Mouse (Mus musculus) ES-E14 (cell line): ENCODE data around the gene Npas3.

Experiments
- HCFC1 ChIP-seq: IDR thresholded peaks from 2 replicates; pipeline ENCODE4 v1.6.1; 2012; ENCODE audit warnings: low read length, inconsistent platforms, borderline replicate concordance; ENCODE audit not compliant: insufficient read depth
- MAFK ChIP-seq: IDR thresholded peaks from 2 replicates; pipeline ENCODE4 v1.6.1; 2014; ENCODE audit warnings: mild to moderate bottlenecking, low read depth, low read length, inconsistent platforms; ENCODE audit not compliant: insufficient read depth
- ZC3H11A ChIP-seq: IDR thresholded peaks from 2 replicates; pipeline ENCODE4 v1.6.1; 2012; ENCODE audit warnings: low read depth, mild to moderate bottlenecking, inconsistent platforms, low read length, borderline replicate concordance

DNA sequence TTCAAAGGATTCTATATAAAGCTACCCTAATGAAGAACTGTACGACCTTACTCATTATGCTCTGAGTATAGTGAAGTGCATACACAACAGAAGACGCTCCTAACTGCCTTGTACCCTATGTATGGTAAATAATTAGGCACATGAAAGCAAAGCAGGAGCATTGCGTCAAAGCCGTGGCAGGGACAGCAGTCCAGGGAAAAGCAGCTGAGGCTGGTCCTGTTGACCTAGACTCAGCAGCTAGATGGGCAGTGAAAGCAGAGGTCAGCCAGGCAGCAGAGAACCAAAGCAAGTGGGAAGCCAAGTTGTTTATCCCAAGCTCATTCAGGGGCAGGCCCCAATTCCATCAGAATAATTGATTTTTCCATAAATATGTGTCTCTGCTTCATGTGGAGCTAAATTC, 574.4 kb downstream of the Npas3 start:
- TF ChIP-seq ZC3H11A, result no peak
- no peak for TF ChIP-seq HCFC1
- no peak for TF ChIP-seq MAFK
